Mouse (Mus musculus): ENCODE measurements around the gene Rab35. TPM values are rescaled to one million over a fixed set of nuclear protein-coding genes. Genes with fewer than 3 reads are reported as not detected.
A peak's percentile ranks its signal among the peaks of the same experiment; 100 is the strongest.

Gene Rab35
- polyA plus RNA-seq, 1 experiment from 2014 or later: 24.9 TPM

DNA sequence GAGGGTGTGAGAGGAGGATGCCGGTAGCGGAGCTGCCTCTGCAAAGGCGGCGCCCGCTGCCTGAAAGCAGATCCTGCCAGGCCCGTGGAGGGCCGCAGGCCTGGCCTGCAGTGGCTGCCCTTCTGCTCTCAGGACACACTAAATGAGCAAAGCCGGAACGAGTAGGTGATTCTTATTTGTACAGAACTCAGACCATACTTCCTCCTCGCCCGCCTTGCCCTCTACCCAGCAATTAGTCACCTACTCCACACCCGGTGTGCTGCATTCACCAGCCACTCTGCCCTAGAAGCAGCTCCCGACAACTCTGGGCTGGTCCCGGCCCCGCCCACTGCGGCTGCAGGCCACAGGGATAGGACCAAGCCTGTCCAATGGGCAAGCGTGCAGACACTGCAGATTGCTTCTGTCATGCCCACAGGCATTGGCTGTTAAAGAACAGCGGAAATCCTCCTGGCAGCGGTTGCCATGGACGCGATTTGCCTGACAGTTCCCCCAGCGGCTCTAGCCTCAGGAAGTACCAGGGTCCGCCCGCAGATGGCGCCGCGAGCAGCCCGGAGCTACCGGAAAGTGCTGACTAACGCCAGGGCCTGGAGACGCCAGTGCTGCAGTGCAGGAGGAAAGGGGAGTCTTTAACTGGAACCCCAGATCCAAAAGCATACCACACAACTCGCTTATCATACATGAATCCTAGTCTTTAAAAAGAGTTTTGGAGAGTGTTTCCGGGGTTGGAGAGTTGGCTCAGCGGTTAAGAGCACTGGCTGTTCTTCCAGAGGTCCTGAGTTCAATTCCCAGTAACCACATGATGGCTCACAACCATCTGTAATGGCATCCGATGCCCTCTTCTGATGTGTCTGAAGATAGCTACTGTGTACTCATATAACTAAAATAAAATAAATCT is 21.2 kb downstream of the Rab35 start:
- H3K27ac ChIP-seq (replicated peaks; ENCODE audit: low read depth, low read length): peak overlapping the region; percentile 84
- no peaks in the 10 kb centered on the region for H3K9me3 ChIP-seq (ENCODE audit: control insufficient read depth, low read length)
- peak overlapping the region; percentile 67 for H3K4me2 ChIP-seq (ENCODE audit: low read length)
- peak; percentile 98 for DNase-seq
- ATAC-seq (ENCODE audit: low FRiP score, low TSS enrichment): peak; percentile 99
- no peaks in the 10 kb centered on the region for H3K27me3 ChIP-seq (ENCODE audit: control insufficient read depth, insufficient read depth, low read length)
- peak overlapping the region; percentile 40 for H3K4me3 ChIP-seq (replicated peaks; ENCODE audit: low read depth, low read length)
- peak overlapping the region; percentile 52 for H3K9ac ChIP-seq (replicated peaks; ENCODE audit: low read length)
- 4% methylated on average over 35 of the region's 35 CpGs for WGBS
- H3K36me3 ChIP-seq (ENCODE audit: control insufficient read depth, insufficient read depth, low read length): peaks cover 36% of the 10 kb centered on the region
- H3K4me1 ChIP-seq (ENCODE audit: control insufficient read depth, insufficient read depth, low read length): peaks cover 10% of the 10 kb centered on the region; the same call in 1 of the 2 replicates

GRCm38 (mm10) chr5:115653776-115654175 is 22.1 kb downstream of the Rab35 start:
- ATAC-seq (ENCODE audit: low FRiP score, low TSS enrichment) (no peak), DNase-seq (no peak)
- no peak overlapping the region for H3K4me3 ChIP-seq (replicated peaks; ENCODE audit: low read depth, low read length)
- peaks cover 33% of the 10 kb centered on the region for H3K36me3 ChIP-seq (ENCODE audit: control insufficient read depth, insufficient read depth, low read length)
- H3K27ac ChIP-seq (replicated peaks; ENCODE audit: low read depth, low read length): no peak overlapping the region
- H3K27me3 ChIP-seq (ENCODE audit: control insufficient read depth, insufficient read depth, low read length): no peaks in the 10 kb centered on the region
- H3K4me2 ChIP-seq (ENCODE audit: low read length): no peak overlapping the region
- H3K4me1 ChIP-seq (ENCODE audit: control insufficient read depth, insufficient read depth, low read length): peaks cover 10% of the 10 kb centered on the region; the same call in 1 of the 2 replicates
- no peak overlapping the region for H3K9ac ChIP-seq (replicated peaks; ENCODE audit: low read length)
- no peaks in the 10 kb centered on the region for H3K9me3 ChIP-seq (ENCODE audit: control insufficient read depth, low read length)
- WGBS: 92% methylated on average over 12 of the region's 12 CpGs

DNA sequence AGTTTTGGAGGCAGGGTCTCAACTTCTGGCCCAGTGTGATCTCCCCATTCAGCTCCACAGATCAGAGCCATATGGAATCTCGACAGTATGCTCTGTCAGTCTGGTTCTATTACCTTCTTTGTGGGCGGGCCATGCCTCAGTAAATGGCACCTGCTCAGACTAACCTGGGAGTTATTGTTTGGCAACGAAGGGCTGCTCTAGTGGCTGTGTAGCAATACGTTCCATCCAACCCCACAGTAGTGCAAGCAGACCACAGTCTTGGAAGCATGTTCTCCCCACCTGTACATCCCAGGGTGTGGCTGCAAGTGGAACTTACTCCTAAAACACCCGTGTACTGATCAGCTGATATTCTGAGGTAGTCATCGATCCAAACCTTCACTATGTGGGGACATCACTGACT is 25.0 kb downstream of the Rab35 start:
- Histone ChIP-seq H3K27ac (replicated peaks; ENCODE audit: low read depth, low read length) (no peak overlapping the region), H3K4me1 (ENCODE audit: control insufficient read depth, insufficient read depth, low read length) (peaks cover 9% of the 10 kb centered on the region; the same call in 1 of the 2 replicates), H3K4me2 (ENCODE audit: low read length) (no peak overlapping the region), H3K27me3 (ENCODE audit: control insufficient read depth, insufficient read depth, low read length) (no peaks in the 10 kb centered on the region), H3K36me3 (ENCODE audit: control insufficient read depth, insufficient read depth, low read length) (peaks cover 18% of the 10 kb centered on the region; the same call in 1 of the 2 replicates), H3K9me3 (ENCODE audit: control insufficient read depth, low read length) (no peaks in the 10 kb centered on the region), H3K4me3 (replicated peaks; ENCODE audit: low read depth, low read length) (no peak overlapping the region), H3K9ac (replicated peaks; ENCODE audit: low read length) (no peak overlapping the region)
- 80% methylated on average over 6 of the region's 6 CpGs for WGBS
- ATAC-seq (ENCODE audit: low FRiP score, low TSS enrichment): no peak
- no peak for DNase-seq

DNA sequence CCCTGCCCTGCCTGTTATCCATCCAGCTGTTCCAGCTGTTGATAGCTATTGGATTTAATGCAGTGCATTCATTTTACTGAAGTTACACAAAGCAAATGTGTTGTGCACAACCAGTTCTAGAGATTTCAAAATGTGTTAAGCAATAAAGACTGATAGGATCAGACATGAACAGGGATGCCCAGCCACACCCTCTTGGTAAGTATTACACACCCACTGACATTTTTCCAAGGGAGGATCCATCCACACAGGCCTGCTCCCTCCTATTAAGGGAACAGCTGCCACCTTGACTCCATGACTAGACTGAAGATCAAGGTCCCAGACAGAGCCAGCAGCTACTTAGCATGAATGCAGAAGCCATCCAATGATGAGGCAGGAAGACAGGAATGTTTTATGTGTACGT is 25.5 kb downstream of the Rab35 start:
- Histone ChIP-seq H3K27ac (replicated peaks; ENCODE audit: low read depth, low read length) (no peak overlapping the region), H3K4me3 (replicated peaks; ENCODE audit: low read depth, low read length) (no peak overlapping the region), H3K4me2 (ENCODE audit: low read length) (no peak overlapping the region), H3K9me3 (ENCODE audit: control insufficient read depth, low read length) (no peaks in the 10 kb centered on the region), H3K27me3 (ENCODE audit: control insufficient read depth, insufficient read depth, low read length) (no peaks in the 10 kb centered on the region), H3K36me3 (ENCODE audit: control insufficient read depth, insufficient read depth, low read length) (peaks cover 20% of the 10 kb centered on the region), H3K9ac (replicated peaks; ENCODE audit: low read length) (no peak overlapping the region), H3K4me1 (ENCODE audit: control insufficient read depth, insufficient read depth, low read length) (peaks cover 4% of the 10 kb centered on the region; the same call in 1 of the 2 replicates)
- no peak for ATAC-seq (ENCODE audit: low FRiP score, low TSS enrichment)
- 71% methylated on average over 1 of the region's 1 CpGs for WGBS
- DNase-seq: no peak

- no peaks in the 10 kb centered on the region for H3K27me3 ChIP-seq (ENCODE audit: control insufficient read depth, insufficient read depth, low read length)
- H3K27ac ChIP-seq (replicated peaks; ENCODE audit: low read depth, low read length): no peak overlapping the region
- no peak for ATAC-seq (ENCODE audit: low FRiP score, low TSS enrichment)
- H3K9me3 ChIP-seq (ENCODE audit: control insufficient read depth, low read length): no peaks in the 10 kb centered on the region
- no peak for DNase-seq
- no peak overlapping the region for H3K4me2 ChIP-seq (ENCODE audit: low read length)
- peaks cover 25% of the 10 kb centered on the region for H3K36me3 ChIP-seq (ENCODE audit: control insufficient read depth, insufficient read depth, low read length)
- H3K9ac ChIP-seq (replicated peaks; ENCODE audit: low read length): no peak overlapping the region
- WGBS: 91% methylated on average over 6 of the region's 6 CpGs
- H3K4me1 ChIP-seq (ENCODE audit: control insufficient read depth, insufficient read depth, low read length): no peaks in the 10 kb centered on the region
- no peak overlapping the region for H3K4me3 ChIP-seq (replicated peaks; ENCODE audit: low read depth, low read length)
These were observed 26.6 kb downstream of the Rab35 start for GRCm38 (mm10) chr5:115658352-115658751.

DNA sequence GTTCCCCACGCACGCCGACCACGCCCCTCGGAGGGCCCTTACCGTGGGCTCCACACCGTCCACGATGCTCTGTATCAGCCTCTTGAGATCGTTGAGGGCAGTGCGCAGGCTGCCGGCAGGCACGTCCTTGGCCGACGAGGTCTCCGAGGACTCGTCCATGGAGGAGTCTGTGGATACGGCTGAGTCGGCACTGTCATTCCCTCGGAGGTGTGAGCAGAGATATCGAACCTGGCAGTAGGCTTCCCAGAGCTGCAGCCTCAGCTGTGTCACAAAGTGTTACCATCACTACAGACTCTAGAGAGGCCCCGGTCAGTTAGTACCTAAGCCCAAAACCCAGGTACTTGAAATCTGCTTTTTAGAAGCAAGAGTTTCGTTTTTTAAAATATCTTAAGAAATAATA is 30.9 kb downstream of the Rab35 start:
- DNase-seq: no peak

GRCm38 (mm10) chr5:115666366-115667065 is 34.8 kb downstream of the Rab35 start:
- Histone ChIP-seq H3K9ac (replicated peaks; ENCODE audit: low read length) (no peak overlapping the region), H3K9me3 (ENCODE audit: control insufficient read depth, low read length) (no peaks in the 10 kb centered on the region), H3K36me3 (ENCODE audit: control insufficient read depth, insufficient read depth, low read length) (peaks cover 24% of the 10 kb centered on the region; the same call in 1 of the 2 replicates), H3K4me2 (ENCODE audit: low read length) (no peak overlapping the region), H3K4me3 (replicated peaks; ENCODE audit: low read depth, low read length) (no peak overlapping the region), H3K27me3 (ENCODE audit: control insufficient read depth, insufficient read depth, low read length) (no peaks in the 10 kb centered on the region), H3K4me1 (ENCODE audit: control insufficient read depth, insufficient read depth, low read length) (no peaks in the 10 kb centered on the region), H3K27ac (replicated peaks; ENCODE audit: low read depth, low read length) (no peak overlapping the region)
- DNase-seq (no peak), ATAC-seq (ENCODE audit: low FRiP score, low TSS enrichment) (no peak)
- WGBS: 62% methylated on average over 8 of the region's 8 CpGs

More for the DNA sequence above, 30.9 kb downstream of the Rab35 start:
- no peak overlapping the region for H3K4me3 ChIP-seq (replicated peaks; ENCODE audit: low read depth, low read length)
- H3K4me1 ChIP-seq (ENCODE audit: control insufficient read depth, insufficient read depth, low read length): no peaks in the 10 kb centered on the region
- H3K27me3 ChIP-seq (ENCODE audit: control insufficient read depth, insufficient read depth, low read length): no peaks in the 10 kb centered on the region
- 78% methylated on average over 22 of the region's 22 CpGs for WGBS
- ATAC-seq (ENCODE audit: low FRiP score, low TSS enrichment): no peak
- no peak overlapping the region for H3K27ac ChIP-seq (replicated peaks; ENCODE audit: low read depth, low read length)
- H3K9me3 ChIP-seq (ENCODE audit: control insufficient read depth, low read length): no peaks in the 10 kb centered on the region
- H3K4me2 ChIP-seq (ENCODE audit: low read length): no peak overlapping the region
- H3K36me3 ChIP-seq (ENCODE audit: control insufficient read depth, insufficient read depth, low read length): peaks cover 23% of the 10 kb centered on the region
- no peak overlapping the region for H3K9ac ChIP-seq (replicated peaks; ENCODE audit: low read length)

- no peaks in the 10 kb centered on the region for H3K4me1 ChIP-seq (ENCODE audit: control insufficient read depth, insufficient read depth, low read length)
- no peaks in the 10 kb centered on the region for H3K27me3 ChIP-seq (ENCODE audit: control insufficient read depth, insufficient read depth, low read length)
- ATAC-seq (ENCODE audit: low FRiP score, low TSS enrichment) (no peak), DNase-seq (no peak)
- no peak overlapping the region for H3K27ac ChIP-seq (replicated peaks; ENCODE audit: low read depth, low read length)
- no peak overlapping the region for H3K4me2 ChIP-seq (ENCODE audit: low read length)
- 68% methylated on average over 8 of the region's 8 CpGs for WGBS
- no peak overlapping the region for H3K4me3 ChIP-seq (replicated peaks; ENCODE audit: low read depth, low read length)
- H3K36me3 ChIP-seq (ENCODE audit: control insufficient read depth, insufficient read depth, low read length): peaks cover 23% of the 10 kb centered on the region; the same call in 1 of the 2 replicates
- no peak overlapping the region for H3K9ac ChIP-seq (replicated peaks; ENCODE audit: low read length)
- H3K9me3 ChIP-seq (ENCODE audit: control insufficient read depth, low read length): no peaks in the 10 kb centered on the region
These were observed 35.5 kb downstream of the Rab35 start for GRCm38 (mm10) chr5:115667210-115667609.
